Mouse (Mus musculus) liver, embryonic 16.5 days (tissue): ENCODE results near the gene Txnrd2. TPM values are rescaled to one million over a fixed set of nuclear protein-coding genes. Genes with fewer than 3 reads are reported as not detected.

Experiments
- ATAC-seq: fragments of 200-750 bp; cut with Nextera tagmentation; 2 replicates; pipeline ENCODE4 v1.8.0; 2017; ENCODE audit warnings: low read depth, mild to moderate bottlenecking, moderate number of reproducible peaks, moderate library complexity
- H3K27ac ChIP-seq: fragments of 300-500 bp; sonication (generic); 2 replicates; pipeline ENCODE4 v1.5.1; 2014; ENCODE audit warnings: mild to moderate bottlenecking, low read length
- H3K27me3 ChIP-seq: fragments of 300-500 bp; sonication (generic); 2 replicates; pipeline ENCODE4 v1.6.1; 2014; ENCODE audit warnings: low read depth, low read length, mixed read lengths; ENCODE audit not compliant: control insufficient read depth, insufficient read depth
- H3K36me3 ChIP-seq: fragments of 300-500 bp; sonication (generic); 2 replicates; pipeline ENCODE4 v1.6.1; 2014; ENCODE audit warnings: mild to moderate bottlenecking; ENCODE audit not compliant: control insufficient read depth, insufficient read depth
- H3K4me1 ChIP-seq: fragments of 300-500 bp; sonication (generic); 2 replicates; pipeline ENCODE4 v1.6.1; 2014; ENCODE audit warnings: low read depth, low read length, mixed read lengths; ENCODE audit not compliant: control insufficient read depth
- H3K4me2 ChIP-seq: fragments of 300-500 bp; sonication (generic); 2 replicates; pipeline ENCODE4 v1.6.1; 2014; ENCODE audit warnings: low read depth, low read length, mixed read lengths
- H3K4me3 ChIP-seq: fragments of 300-500 bp; sonication (generic); 2 replicates; pipeline ENCODE4 v1.5.1; 2014; ENCODE audit warnings: low read depth, mild to moderate bottlenecking, low read length
- H3K9ac ChIP-seq: fragments of 300-500 bp; sonication (generic); 2 replicates; pipeline ENCODE4 v1.6.1; 2014; ENCODE audit warnings: low read depth, low read length
- H3K9me3 ChIP-seq: fragments of 300-500 bp; sonication (generic); replicated peaks from 2 replicates; pipeline ENCODE4 v1.6.1; 2016; ENCODE audit warnings: low read length; ENCODE audit not compliant: control insufficient read depth
- WGBS: fragments of 180-500 bp; shearing (Covaris S2); extraction: QIAGEN DNeasy Blood & Tissue Kit; methylation state at CpG from one replicate; pipeline ENCODE4 v1.1.7; 2014; ENCODE audit not compliant: insufficient replicate concordance; 5-methylcytosine and 5-hydroxymethylcytosine counted together
- polyA plus RNA-seq: library from polyadenylated mRNA; unstranded; fragments of >200 nt; fragmentation: Nextera tagmentation; extraction: Ambion mirVana; gene quantifications from 2 replicates; pipeline ENCODE4 v1.2.1, GENCODE M21; 2015

Txnrd2 gene
- polyA plus RNA-seq, 1 experiment from 2014 or later, result 98.3 TPM

- 62% methylated on average over 4 of the region's 4 CpGs for WGBS
- H3K4me1 ChIP-seq, result peaks cover 51% of the 10 kb centered on the region
- no peaks in the 10 kb centered on the region for H3K9me3 ChIP-seq
- H3K4me3 ChIP-seq, result no peak overlapping the region
- peak; percentile 78 for ATAC-seq
- no peaks in the 10 kb centered on the region for H3K27me3 ChIP-seq
- H3K36me3 ChIP-seq, result peaks cover 24% of the 10 kb centered on the region
- H3K9ac ChIP-seq, result peak overlapping the region; percentile 40; the same call in 1 of the 2 replicates
- peak overlapping the region; percentile 45 for H3K4me2 ChIP-seq
- H3K27ac ChIP-seq, result peak overlapping the region; percentile 79
These were observed 7.2 kb upstream of the Txnrd2 start for GRCm38 (mm10) chr16:18418756-18419602.

DNA sequence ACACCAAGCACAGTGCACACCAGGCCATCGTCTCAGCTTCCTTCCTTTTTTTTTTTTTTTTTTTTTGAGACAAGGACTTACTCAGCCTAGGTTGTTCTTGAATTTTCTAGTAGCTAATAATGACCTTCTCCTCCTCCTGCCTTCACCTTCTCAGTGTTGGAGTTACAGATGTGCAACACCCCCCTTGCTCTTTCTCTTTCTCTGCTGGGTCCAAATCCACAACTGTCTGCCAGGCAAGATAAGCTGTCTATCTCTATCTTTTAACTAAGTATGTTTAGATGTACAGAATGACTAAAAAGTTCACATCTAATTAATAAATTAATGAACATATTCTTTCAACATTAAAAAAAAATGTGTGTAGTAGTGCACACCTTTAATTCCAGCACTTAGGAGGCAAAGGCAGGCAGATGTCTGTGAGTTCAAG lies 6.6 kb upstream of the Txnrd2 start:
- peak overlapping the region; percentile 40; the same call in 1 of the 2 replicates for H3K9ac ChIP-seq
- H3K27ac ChIP-seq, result peak overlapping the region; percentile 79
- H3K4me1 ChIP-seq, result peaks cover 57% of the 10 kb centered on the region
- H3K9me3 ChIP-seq, result no peaks in the 10 kb centered on the region
- H3K27me3 ChIP-seq, result no peaks in the 10 kb centered on the region
- ATAC-seq, result peak; percentile 52
- H3K36me3 ChIP-seq, result peaks cover 24% of the 10 kb centered on the region
- 22% methylated on average over 1 of the region's 1 CpGs for WGBS
- H3K4me2 ChIP-seq, result peak overlapping the region; percentile 45
- no peak overlapping the region for H3K4me3 ChIP-seq

GRCm38 (mm10) chr16:18420571-18420970 lies 5.6 kb upstream of the Txnrd2 start:
- Histone ChIP-seq H3K4me2 (peak overlapping the region; percentile 29), H3K4me1 (peaks cover 64% of the 10 kb centered on the region), H3K9ac (peak overlapping the region; percentile 41; the same call in 1 of the 2 replicates), H3K27me3 (no peaks in the 10 kb centered on the region), H3K27ac (peak overlapping the region; percentile 39), H3K4me3 (no peak overlapping the region), H3K36me3 (peaks cover 24% of the 10 kb centered on the region), H3K9me3 (no peaks in the 10 kb centered on the region)
- ATAC-seq, result no peak
- 71% methylated on average over 3 of the region's 3 CpGs for WGBS

DNA sequence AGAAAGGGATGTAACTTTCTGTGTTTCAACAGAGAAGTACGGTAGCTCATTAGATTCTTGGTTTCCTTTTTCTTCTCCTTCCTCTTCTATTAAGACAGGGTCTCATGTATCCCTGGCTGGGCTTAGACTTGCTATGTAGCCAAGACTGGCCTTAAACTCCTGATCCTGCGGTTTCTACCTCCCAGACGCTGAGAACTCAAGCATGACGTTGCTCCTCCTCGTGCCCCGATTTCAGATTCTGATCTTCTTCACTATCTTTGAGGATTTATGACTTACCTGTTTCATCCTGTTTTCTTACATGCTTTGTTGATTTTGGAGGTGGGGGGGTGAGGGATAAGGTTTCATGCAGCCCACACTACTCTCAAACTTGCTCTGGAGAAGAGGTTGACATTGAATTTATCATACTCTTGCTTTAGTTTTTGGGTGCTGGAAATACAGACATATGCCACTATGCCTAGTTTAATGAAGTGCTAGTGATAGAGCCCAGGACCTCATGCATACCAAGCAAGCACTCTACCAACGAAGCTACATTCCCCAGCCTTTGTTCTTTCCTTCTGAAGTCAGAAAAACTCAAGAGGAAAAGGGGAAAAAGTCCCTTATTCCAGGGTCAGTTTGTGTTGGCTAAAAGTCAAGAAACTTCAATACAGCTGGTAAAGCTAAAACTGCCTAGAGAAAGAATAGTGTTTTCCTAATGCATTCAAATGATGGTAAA lies 2.8 kb upstream of the Txnrd2 start:
- H3K27ac ChIP-seq, result peak overlapping the region; percentile 59
- no peak for ATAC-seq
- peak overlapping the region; percentile 89 for H3K4me2 ChIP-seq
- H3K27me3 ChIP-seq, result no peaks in the 10 kb centered on the region
- 79% methylated on average over 7 of the region's 7 CpGs for WGBS
- H3K9me3 ChIP-seq, result no peaks in the 10 kb centered on the region
- peaks cover 70% of the 10 kb centered on the region for H3K4me1 ChIP-seq
- peak overlapping the region; percentile 93 for H3K4me3 ChIP-seq
- peaks cover 24% of the 10 kb centered on the region for H3K36me3 ChIP-seq
- peak overlapping the region; percentile 90 for H3K9ac ChIP-seq

DNA sequence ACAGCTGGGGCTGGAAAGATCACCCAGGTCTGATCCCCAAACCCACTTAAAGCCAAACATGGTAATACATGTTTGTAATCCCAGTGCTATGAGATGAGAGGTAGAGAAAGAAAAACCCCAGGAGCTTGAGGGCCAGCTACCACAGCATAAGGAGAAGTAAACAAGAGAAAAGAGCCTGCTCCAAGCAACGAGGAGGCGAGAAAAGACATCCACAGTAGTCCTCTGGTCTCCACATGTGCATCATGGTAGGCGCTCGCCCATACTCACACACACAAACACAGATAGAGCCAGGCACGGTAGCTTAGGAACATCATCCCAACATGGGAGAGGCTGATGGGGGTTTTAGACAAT lies 2.3 kb upstream of the Txnrd2 start:
- Histone ChIP-seq H3K4me2 (peak overlapping the region; percentile 89), H3K27ac (peak overlapping the region; percentile 59)

DNA sequence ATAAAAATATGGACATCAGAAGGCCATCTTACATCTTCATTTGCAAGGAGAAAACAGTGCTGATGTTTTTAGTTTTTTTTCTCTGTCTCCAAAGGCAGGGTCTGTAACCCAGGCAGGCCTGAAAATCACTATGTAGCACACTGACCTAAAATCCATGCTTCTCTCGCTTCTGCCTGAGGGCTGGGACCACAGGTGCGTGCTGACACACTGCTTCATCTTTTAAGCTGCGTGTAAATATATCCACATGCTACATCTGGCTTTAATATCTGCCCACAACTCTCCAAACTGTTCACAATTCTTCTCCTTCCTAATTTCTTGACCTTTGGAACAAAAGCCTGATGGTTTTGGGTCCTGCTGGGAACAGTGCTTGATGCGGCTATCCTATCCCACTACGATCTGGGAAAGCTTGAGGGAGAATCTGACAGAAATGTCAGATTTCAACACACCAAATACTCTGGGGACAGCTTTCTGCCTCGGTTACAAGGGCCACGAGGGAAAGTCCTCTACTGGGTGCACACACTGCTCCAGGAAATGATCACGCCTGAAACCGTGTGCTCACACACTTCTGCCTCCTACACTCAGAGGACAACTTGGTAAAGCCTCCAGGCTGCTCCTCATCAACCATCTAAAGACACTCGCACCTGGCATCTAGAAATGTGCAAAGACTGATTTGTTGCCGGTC lies 1.7 kb upstream of the Txnrd2 start:
- H3K36me3 ChIP-seq, result peaks cover 24% of the 10 kb centered on the region
- H3K27ac ChIP-seq, result peak overlapping the region; percentile 38
- ATAC-seq, result no peak
- 54% methylated on average over 11 of the region's 11 CpGs for WGBS
- peak overlapping the region; percentile 89 for H3K4me2 ChIP-seq
- H3K4me1 ChIP-seq, result peaks cover 59% of the 10 kb centered on the region
- peak overlapping the region; percentile 93 for H3K4me3 ChIP-seq
- H3K9ac ChIP-seq, result peak overlapping the region; percentile 90
- H3K9me3 ChIP-seq, result no peaks in the 10 kb centered on the region
- no peaks in the 10 kb centered on the region for H3K27me3 ChIP-seq

More for the DNA sequence above, 2.3 kb upstream of the Txnrd2 start:
- H3K4me1 ChIP-seq, result peaks cover 65% of the 10 kb centered on the region
- H3K4me3 ChIP-seq, result peak overlapping the region; percentile 93
- no peak for ATAC-seq
- peaks cover 24% of the 10 kb centered on the region for H3K36me3 ChIP-seq
- WGBS, result 78% methylated on average over 5 of the region's 5 CpGs
- H3K9ac ChIP-seq, result peak overlapping the region; percentile 90
- H3K27me3 ChIP-seq, result no peaks in the 10 kb centered on the region
- H3K9me3 ChIP-seq, result no peaks in the 10 kb centered on the region

- no peaks in the 10 kb centered on the region for H3K27me3 ChIP-seq
- ATAC-seq, result no peak
- peaks cover 49% of the 10 kb centered on the region for H3K4me1 ChIP-seq
- H3K9me3 ChIP-seq, result no peaks in the 10 kb centered on the region
- peak overlapping the region; percentile 90 for H3K9ac ChIP-seq
- 8% methylated on average over 10 of the region's 10 CpGs for WGBS
- H3K36me3 ChIP-seq, result peaks cover 21% of the 10 kb centered on the region
- peak overlapping the region; percentile 99 for H3K27ac ChIP-seq
- H3K4me2 ChIP-seq, result peak overlapping the region; percentile 89
- H3K4me3 ChIP-seq, result peak overlapping the region; percentile 93
These were observed 539 bp upstream of the Txnrd2 start for GRCm38 (mm10) chr16:18425475-18426214.

DNA sequence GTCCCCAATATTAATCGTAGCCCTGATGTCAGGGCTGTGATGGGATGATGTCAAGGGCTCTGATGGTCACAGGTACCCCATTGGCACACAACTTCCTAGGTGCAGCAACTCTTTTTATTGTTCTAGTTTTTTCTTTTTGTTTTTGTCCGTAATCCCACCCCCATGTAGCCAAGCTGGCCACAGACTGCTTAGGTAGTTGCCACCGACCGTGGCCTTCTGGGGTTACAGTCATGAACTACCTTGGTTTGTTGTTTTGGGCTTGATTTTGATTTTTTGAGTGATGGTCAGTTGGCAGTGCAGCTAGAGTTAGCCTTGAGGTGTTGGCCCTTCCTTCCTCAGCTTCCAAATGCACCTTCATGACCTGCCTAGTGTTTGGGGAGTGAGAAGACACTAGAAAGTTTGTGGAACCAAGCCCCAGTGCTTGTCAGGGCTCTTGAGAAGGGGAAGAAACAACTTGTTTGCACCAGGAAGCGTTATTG lies 657 bp downstream of the Txnrd2 start, which contains the start of gene Comt:
Comt (minus strand) TSS at position 51 of the 479 bp plus-strand sequence.
- no peaks in the 10 kb centered on the region for H3K9me3 ChIP-seq
- peak within 1 kb of the TSS; percentile 89 for H3K4me2 ChIP-seq
- H3K27me3 ChIP-seq, result no peaks in the 10 kb centered on the region
- peaks cover 49% of the 10 kb centered on the region for H3K4me1 ChIP-seq
- ATAC-seq, result no peak
- peak within 1 kb of the TSS; percentile 99 for H3K27ac ChIP-seq
- peak within 1 kb of the TSS; percentile 93 for H3K4me3 ChIP-seq
- WGBS, result 26% methylated on average over 5 of the region's 5 CpGs
- H3K36me3 ChIP-seq, result peaks cover 16% of the 10 kb centered on the region
- H3K9ac ChIP-seq, result peak within 1 kb of the TSS; percentile 90
